Mouse (Mus musculus) regulatory T cell (primary cell): Measurements from ENCODE around the gene Vmn2r121.

Experiments
- in situ Hi-C: fragments of 300-600 bp; cut with MboI, MseI; formaldehyde crosslinking; loops from one replicate; pipeline ENCODE4 v1.15.1; 2025; ENCODE audit warnings: high pct_unique_total_duplicates

Gene Vmn2r121

DNA sequence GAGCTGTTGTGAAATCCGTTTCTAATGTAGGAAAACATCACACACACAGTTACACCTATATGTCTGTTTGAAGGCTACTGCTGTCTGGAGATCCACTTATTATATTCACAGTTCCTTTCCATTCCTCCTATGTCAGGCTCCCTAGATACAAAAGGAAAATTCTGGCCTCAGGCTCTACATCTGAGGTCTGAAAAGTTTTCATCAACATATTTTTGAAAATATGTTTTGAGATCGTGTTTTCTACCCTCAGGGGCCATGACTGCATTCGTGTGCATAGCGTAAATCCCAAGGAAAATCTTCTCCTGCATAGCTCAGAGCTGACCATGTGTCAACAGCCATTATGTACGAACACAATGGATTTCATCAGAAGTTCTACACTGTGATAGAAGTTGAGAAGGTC is at the start of gene Vmn2r121:
Vmn2r121 (minus strand) TSS at position 101 of the 400 bp plus-strand sequence.
- in situ Hi-C loops = no loop called here
